Mouse (Mus musculus) frontal cortex, postnatal 25 days (tissue): ENCODE measurements around the gene Cxcr5.
A peak's percentile ranks its signal among the peaks of the same experiment; 100 is the strongest.

Source experiments
- DNase-seq, 2 experiments: peaks; one replicate each; pipeline ENCODE4 v3.0.0; 2022; ENCODE audit warnings: low spot score in 2 of 2

The Cxcr5 gene

GRCm38 (mm10) chr9:44509487-44510354, 52.0 kb downstream of the Cxcr5 start:
- DNase-seq, result peak in 1 of 2 experiments; percentile 72

- no peak for DNase-seq
These were observed 52.8 kb downstream of the Cxcr5 start for GRCm38 (mm10) chr9:44508721-44509486.

- no peak for DNase-seq
These were observed 53.5 kb downstream of the Cxcr5 start for GRCm38 (mm10) chr9:44508124-44508619.

- DNase-seq, result no peak
These were observed 54.3 kb downstream of the Cxcr5 start for GRCm38 (mm10) chr9:44507345-44507744.

GRCm38 (mm10) chr9:44506566-44506965, 55.1 kb downstream of the Cxcr5 start:
- DNase-seq, result no peak

- DNase-seq, result no peak
These were observed 55.7 kb downstream of the Cxcr5 start for GRCm38 (mm10) chr9:44505824-44506467.

- DNase-seq, result no peak
These were observed 56.5 kb downstream of the Cxcr5 start for GRCm38 (mm10) chr9:44504893-44505823.

GRCm38 (mm10) chr9:44502006-44502405, 59.7 kb downstream of the Cxcr5 start:
- peak; percentile 80 to 81 for DNase-seq

GRCm38 (mm10) chr9:44501206-44501879, 60.3 kb downstream of the Cxcr5 start:
- DNase-seq, result no peak

GRCm38 (mm10) chr9:44500638-44501175, 61.0 kb downstream of the Cxcr5 start:
- DNase-seq, result no peak

- no peak for DNase-seq
These were observed 61.5 kb downstream of the Cxcr5 start for GRCm38 (mm10) chr9:44500163-44500533.

GRCm38 (mm10) chr9:44499356-44500162, 62.1 kb downstream of the Cxcr5 start:
- DNase-seq, result no peak

GRCm38 (mm10) chr9:44498421-44499355, 63.0 kb downstream of the Cxcr5 start:
- DNase-seq, result peak; percentile 31 to 55

GRCm38 (mm10) chr9:44497624-44498377, 63.9 kb downstream of the Cxcr5 start:
- DNase-seq, result no peak

- no peak for DNase-seq
These were observed 64.7 kb downstream of the Cxcr5 start for GRCm38 (mm10) chr9:44496803-44497461.

- no peak for DNase-seq
These were observed 65.8 kb downstream of the Cxcr5 start for GRCm38 (mm10) chr9:44495810-44496344.
